Mouse (Mus musculus): ENCODE measurements at regions not wholly inside any gene's neighbourhood (a gene's known extent, or its start where the extent isn't known, plus 50 kb on each side); places are given as distances from the start of the nearest gene placed in this dataset.

DNA sequence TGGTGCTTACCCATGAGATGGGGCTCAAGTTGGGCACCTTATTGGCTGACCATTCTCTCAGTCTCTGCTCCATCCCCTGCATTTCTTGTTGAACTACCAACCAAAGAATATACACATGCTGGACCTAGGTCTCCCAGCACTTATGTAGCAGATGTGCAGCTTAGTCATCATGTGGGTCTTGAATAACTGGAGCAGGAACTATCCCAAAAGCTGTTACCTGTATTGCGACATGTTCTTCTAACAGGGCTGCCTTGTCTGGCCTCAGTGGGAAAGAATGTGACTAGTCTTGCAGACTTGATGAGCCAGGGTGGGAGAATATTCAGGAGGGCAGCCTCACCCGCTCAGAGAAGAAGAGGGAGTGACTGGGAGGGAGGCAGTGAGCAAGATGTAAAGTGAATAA lies 318.7 kb upstream of the Marcks start:
- no peak overlapping the region for H3K27ac ChIP-seq
- no peak for ATAC-seq
- 53% methylated on average over 2 of the region's 2 CpGs for WGBS (ENCODE audit: insufficient replicate concordance)

DNA sequence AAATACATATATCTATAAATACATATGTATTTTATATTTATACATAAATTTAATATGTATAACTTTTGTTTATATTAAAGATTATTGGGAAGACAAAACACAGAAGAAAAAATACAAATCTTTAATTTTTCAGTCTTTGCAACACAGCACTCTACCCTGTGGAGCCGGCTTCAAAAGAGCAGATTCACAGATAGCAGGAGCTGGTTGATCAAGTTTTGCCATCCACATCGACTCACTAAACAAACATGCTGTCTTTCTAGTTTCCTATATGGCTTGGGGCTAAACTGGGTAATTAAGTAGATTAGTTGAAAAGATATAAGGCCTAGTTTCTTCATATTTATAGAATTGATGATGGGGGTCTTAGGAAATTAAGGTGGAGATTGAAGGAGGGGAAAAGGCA lies 311.2 kb upstream of the Marcks start:
- 69% methylated on average over 2 of the region's 2 CpGs for WGBS (ENCODE audit: insufficient replicate concordance)

More for the DNA sequence above, 318.7 kb upstream of the Marcks start:
- Histone ChIP-seq H3K9ac (no peak overlapping the region), H3K4me1 (no peaks in the 10 kb centered on the region), H3K9me3 (replicated peaks) (no peaks in the 10 kb centered on the region), H3K27me3 (replicated peaks) (no peaks in the 10 kb centered on the region), H3K4me3 (no peak overlapping the region), H3K4me2 (no peak overlapping the region), H3K36me3 (no peaks in the 10 kb centered on the region)

DNA sequence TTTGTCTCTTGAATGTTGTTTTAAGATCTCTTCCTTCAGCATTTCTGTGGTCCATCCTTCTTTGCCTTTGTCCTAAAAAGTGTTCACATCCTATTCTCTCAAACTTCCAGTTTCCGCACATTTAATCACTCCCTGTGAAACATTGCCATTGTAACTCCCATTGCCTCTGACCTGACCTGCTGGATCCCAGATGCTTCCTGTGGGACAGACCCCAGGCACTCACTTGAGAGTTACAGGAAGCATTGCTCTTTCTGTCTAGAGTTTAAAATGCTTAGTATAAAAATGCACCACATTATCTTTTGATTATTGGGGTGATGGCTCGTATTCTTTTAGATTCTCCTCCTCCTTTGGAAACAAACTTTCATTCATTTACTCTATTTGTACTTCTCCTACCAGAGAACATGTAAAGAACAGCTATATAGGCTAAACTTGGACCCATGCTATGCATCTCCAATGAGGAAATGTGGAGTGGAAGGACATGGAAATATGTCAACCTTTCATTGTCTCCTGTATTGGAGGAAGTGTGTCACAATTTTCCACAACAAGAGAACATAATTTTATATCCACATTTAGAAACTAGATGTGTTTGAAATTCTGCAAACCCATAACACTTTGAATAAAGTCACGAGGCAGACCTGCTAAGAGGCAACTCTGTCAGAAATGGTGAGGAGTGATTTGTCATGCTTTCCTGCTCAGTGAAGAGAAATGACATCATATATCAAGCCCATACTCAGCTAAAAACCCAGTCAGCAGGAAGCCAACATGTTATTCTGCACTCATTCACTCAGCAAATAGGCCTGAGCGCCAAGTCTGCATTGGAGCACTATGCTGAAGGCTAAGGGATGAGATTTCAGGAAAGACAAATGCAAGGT lies 308.8 kb upstream of the Marcks start:
- 61% methylated on average over 4 of the region's 4 CpGs for WGBS (ENCODE audit: insufficient replicate concordance)
- H3K9ac ChIP-seq, result no peak overlapping the region
- ATAC-seq, result no peak
- H3K4me3 ChIP-seq, result no peak overlapping the region
- H3K27ac ChIP-seq, result no peak overlapping the region
- H3K36me3 ChIP-seq, result no peaks in the 10 kb centered on the region
- H3K4me2 ChIP-seq, result no peak overlapping the region
- H3K4me1 ChIP-seq, result no peaks in the 10 kb centered on the region
- no peaks in the 10 kb centered on the region for H3K27me3 ChIP-seq (replicated peaks)
- no peaks in the 10 kb centered on the region for H3K9me3 ChIP-seq (replicated peaks)

More for the DNA sequence above, 311.2 kb upstream of the Marcks start:
- H3K9ac ChIP-seq, result no peak overlapping the region
- H3K27me3 ChIP-seq (replicated peaks), result no peaks in the 10 kb centered on the region
- H3K4me1 ChIP-seq, result no peaks in the 10 kb centered on the region
- H3K4me2 ChIP-seq, result no peak overlapping the region
- H3K36me3 ChIP-seq, result no peaks in the 10 kb centered on the region
- H3K27ac ChIP-seq, result no peak overlapping the region
- no peak for ATAC-seq
- no peak overlapping the region for H3K4me3 ChIP-seq
- no peaks in the 10 kb centered on the region for H3K9me3 ChIP-seq (replicated peaks)

DNA sequence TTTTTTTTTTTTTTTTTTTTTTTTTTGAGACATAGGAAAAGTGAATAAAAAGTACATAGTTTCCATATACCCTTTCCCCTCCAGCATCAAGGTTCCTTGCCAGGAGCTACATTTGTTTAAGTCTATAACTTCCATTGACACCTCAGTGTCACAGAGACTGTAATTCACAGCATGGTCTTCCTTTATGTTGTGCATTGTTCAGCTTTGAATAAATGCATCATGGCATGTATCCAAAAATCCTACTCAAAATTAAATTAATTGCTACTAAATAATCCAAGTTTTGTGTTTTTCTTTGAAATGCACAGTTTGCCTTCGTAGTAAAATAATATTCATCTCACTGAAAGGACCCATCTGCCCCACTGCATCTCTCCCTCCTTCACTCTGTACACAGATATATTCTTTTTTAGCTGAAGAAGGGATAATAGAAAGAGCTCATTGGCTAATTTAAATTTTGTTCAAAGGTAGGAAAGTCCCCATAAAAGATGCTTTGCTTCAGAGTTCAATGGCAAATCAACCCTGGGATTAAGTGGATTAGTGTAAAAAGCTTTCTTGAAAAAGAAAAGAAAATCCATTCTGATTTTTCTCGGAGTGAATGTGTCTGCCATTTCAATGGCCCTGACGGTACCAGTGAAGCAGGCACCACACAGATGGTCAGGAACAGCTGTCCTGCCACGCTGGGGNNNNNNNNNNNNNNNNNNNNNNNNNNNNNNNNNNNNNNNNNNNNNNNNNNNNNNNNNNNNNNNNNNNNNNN lies 301.3 kb upstream of the Marcks start:
- no peak overlapping the region for H3K4me2 ChIP-seq
- H3K4me3 ChIP-seq, result no peak overlapping the region
- 61% methylated on average over 4 of the region's 4 CpGs for WGBS (ENCODE audit: insufficient replicate concordance)
- H3K4me1 ChIP-seq, result no peaks in the 10 kb centered on the region
- no peaks in the 10 kb centered on the region for H3K27me3 ChIP-seq (replicated peaks)
- no peak for ATAC-seq
- H3K9ac ChIP-seq, result no peak overlapping the region
- H3K36me3 ChIP-seq, result no peaks in the 10 kb centered on the region
- no peak overlapping the region for H3K27ac ChIP-seq
- no peaks in the 10 kb centered on the region for H3K9me3 ChIP-seq (replicated peaks)

DNA sequence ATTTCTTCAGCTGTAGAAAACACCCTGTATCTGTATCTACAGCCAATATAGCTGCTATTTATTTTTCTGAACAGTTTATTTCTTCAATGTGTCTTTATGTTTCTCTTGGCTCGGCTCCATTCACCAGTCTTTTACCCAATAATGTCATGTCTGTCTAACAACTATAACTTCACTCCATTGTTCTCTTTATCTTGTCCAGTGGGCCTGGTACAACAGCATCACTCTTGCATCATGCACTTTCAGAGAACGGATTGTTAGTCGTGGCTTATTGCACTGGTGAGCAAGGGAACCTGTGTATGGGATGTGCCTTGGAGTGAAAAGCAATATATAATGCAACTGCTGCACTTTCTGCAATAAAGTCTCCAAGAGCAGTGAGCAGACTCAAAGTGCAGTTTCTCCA lies 299.6 kb upstream of the Marcks start:
- Histone ChIP-seq H3K27ac (no peak overlapping the region), H3K9ac (no peak overlapping the region), H3K9me3 (replicated peaks) (no peaks in the 10 kb centered on the region), H3K36me3 (no peaks in the 10 kb centered on the region), H3K4me1 (no peaks in the 10 kb centered on the region), H3K27me3 (replicated peaks) (no peaks in the 10 kb centered on the region), H3K4me2 (no peak overlapping the region), H3K4me3 (no peak overlapping the region)
- 51% methylated on average over 3 of the region's 3 CpGs for WGBS (ENCODE audit: insufficient replicate concordance)
- no peak for ATAC-seq

DNA sequence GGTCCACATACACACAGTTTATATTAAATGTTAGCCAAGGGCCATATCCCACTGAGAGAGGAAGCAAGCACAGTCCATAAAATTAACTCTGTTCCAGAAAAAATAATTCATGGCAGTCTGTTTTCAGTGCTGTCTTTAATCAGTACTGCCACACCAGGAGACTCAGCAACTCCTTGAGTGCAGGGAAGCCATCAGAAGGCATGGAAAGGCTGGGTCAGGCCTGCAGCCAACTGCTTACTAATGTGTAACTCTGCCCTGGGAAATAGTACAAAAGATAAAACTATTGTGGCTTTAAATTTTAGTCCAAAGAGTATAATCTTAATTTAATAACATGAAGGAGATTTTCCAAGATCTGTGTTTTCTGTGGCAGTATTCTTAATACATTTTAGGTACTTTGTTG lies 298.1 kb upstream of the Marcks start:
- H3K4me3 ChIP-seq, result no peak overlapping the region
- no peak overlapping the region for H3K4me2 ChIP-seq
- no peak overlapping the region for H3K9ac ChIP-seq
- H3K27ac ChIP-seq, result no peak overlapping the region
- H3K27me3 ChIP-seq (replicated peaks), result no peaks in the 10 kb centered on the region
- ATAC-seq, result no peak
- no peaks in the 10 kb centered on the region for H3K36me3 ChIP-seq
- no peaks in the 10 kb centered on the region for H3K4me1 ChIP-seq
- no peaks in the 10 kb centered on the region for H3K9me3 ChIP-seq (replicated peaks)

DNA sequence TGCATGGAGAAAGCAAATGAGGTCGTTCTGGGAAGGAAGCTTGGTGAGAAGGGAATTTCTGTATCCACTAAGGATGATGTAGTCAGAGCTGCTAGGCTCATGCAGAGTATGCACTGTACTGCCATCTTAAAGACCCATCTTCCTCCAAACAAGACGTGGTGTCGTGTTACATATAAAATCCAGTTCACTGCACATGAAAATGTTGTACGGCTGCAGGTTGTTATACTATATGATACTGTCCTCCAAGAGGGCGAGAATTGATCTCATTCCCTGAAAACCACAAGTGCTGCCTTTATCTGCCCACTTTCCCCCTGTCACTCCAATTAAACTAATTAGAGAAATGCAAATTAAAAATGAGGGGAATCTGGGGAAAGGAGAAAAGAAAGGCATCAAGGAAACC lies 295.5 kb upstream of the Marcks start:
- 61% methylated on average over 5 of the region's 5 CpGs for WGBS (ENCODE audit: insufficient replicate concordance)
- no peaks in the 10 kb centered on the region for H3K9me3 ChIP-seq (replicated peaks)
- ATAC-seq, result no peak
- no peak overlapping the region for H3K4me2 ChIP-seq
- no peak overlapping the region for H3K4me3 ChIP-seq
- no peak overlapping the region for H3K9ac ChIP-seq
- no peak overlapping the region for H3K27ac ChIP-seq
- H3K4me1 ChIP-seq, result no peaks in the 10 kb centered on the region
- no peaks in the 10 kb centered on the region for H3K36me3 ChIP-seq
- H3K27me3 ChIP-seq (replicated peaks), result no peaks in the 10 kb centered on the region

DNA sequence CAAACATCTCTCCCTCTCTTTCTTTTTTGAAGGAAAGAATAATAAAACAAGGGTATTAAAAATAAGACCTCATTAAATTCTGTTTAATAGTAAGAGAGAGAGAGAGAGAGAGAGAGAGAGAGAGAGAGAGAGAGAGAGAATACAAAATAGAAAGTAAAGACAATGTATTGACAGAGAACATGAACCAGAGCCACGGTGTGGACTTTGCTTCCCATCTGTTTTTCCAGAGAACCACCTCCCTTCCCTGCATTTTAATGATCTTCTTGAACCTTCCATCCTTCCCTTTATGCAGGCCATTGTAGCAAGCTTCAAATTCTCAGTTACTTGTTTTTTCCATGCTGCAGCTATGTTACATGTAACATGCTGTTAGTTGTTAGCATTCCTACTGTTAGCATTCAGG lies 284.3 kb upstream of the Marcks start:
- H3K9me3 ChIP-seq (replicated peaks), result no peaks in the 10 kb centered on the region
- ATAC-seq, result no peak
- H3K9ac ChIP-seq, result no peak overlapping the region
- no peak overlapping the region for H3K27ac ChIP-seq
- H3K36me3 ChIP-seq, result no peaks in the 10 kb centered on the region
- H3K27me3 ChIP-seq (replicated peaks), result no peaks in the 10 kb centered on the region
- WGBS (ENCODE audit: insufficient replicate concordance), result 57% methylated on average over 1 of the region's 1 CpGs
- H3K4me3 ChIP-seq, result no peak overlapping the region
- H3K4me1 ChIP-seq, result no peaks in the 10 kb centered on the region
- no peak overlapping the region for H3K4me2 ChIP-seq

DNA sequence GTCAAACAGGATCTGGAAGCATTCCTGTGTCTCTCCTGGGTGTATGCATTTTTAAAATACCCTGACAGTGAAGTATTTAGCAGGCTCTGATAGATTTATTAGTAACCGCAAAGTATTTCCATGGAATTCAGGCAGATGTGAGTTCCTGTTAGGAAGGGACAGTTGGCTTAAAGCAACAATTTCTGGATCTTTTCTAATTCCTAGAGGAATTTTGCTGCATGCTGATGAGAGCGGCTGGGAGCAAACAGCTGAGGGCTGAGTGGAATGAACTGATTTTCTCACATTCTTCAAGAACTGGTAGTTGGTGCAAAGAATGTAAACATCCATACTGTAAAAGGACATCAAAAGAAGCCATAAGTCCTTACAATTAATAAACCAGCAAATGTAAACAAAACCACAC lies 283.9 kb upstream of the Marcks start:
- WGBS (ENCODE audit: insufficient replicate concordance), result 65% methylated on average over 2 of the region's 2 CpGs
- Histone ChIP-seq H3K9ac (no peak overlapping the region), H3K4me3 (no peak overlapping the region), H3K4me1 (no peaks in the 10 kb centered on the region), H3K27ac (no peak overlapping the region), H3K27me3 (replicated peaks) (no peaks in the 10 kb centered on the region), H3K36me3 (no peaks in the 10 kb centered on the region), H3K4me2 (no peak overlapping the region), H3K9me3 (replicated peaks) (no peaks in the 10 kb centered on the region)
- ATAC-seq, result no peak

DNA sequence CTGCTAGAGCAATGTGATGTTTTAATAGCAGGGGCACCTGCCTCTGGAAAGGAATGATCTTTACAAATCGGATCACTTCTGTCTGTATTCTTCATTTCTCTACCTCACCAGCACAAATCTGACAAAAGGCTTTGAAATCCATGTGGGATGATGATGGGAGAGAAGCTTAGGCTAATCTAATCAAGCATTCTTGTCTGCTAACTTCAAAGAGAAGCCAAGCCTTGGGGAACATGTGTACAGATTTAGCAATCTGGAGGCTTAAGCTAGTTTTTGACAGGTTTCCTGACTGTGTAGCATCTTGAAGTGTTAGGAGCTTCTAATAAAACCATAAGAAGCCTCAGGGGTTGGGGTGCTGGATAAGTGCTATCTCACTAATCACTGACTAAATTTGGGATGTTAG lies 277.6 kb upstream of the Marcks start:
- ATAC-seq, result no peak
- Histone ChIP-seq H3K27me3 (replicated peaks) (no peaks in the 10 kb centered on the region), H3K4me2 (no peak overlapping the region), H3K9me3 (replicated peaks) (no peaks in the 10 kb centered on the region), H3K4me1 (no peaks in the 10 kb centered on the region), H3K36me3 (no peaks in the 10 kb centered on the region), H3K4me3 (no peak overlapping the region), H3K9ac (no peak overlapping the region), H3K27ac (no peak overlapping the region)
- WGBS (ENCODE audit: insufficient replicate concordance), result 47% methylated on average over 1 of the region's 1 CpGs

DNA sequence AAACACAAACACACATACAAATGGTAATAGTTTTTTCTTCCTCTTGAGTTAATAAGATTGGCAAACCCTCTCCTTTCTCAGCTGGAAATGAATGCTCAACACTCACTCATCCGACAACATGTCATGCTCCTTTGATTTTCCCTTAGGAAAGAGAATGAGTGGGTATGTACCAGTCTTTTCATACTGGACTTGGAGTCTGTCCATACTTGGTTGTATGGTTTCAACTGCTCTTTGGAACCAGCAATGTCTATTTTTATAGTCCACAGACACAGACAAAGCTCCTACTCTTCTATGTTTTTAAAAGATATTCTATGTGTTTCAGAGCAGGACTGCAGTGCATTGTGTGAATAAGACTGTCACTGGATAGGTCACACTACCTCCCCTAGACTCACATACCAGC lies 273.7 kb upstream of the Marcks start:
- Histone ChIP-seq H3K27me3 (replicated peaks) (no peaks in the 10 kb centered on the region), H3K4me3 (no peak overlapping the region), H3K4me1 (no peaks in the 10 kb centered on the region), H3K4me2 (no peak overlapping the region), H3K27ac (no peak overlapping the region), H3K36me3 (no peaks in the 10 kb centered on the region), H3K9me3 (replicated peaks) (no peaks in the 10 kb centered on the region), H3K9ac (no peak overlapping the region)
- ATAC-seq, result no peak
- 71% methylated on average over 1 of the region's 1 CpGs for WGBS (ENCODE audit: insufficient replicate concordance)

DNA sequence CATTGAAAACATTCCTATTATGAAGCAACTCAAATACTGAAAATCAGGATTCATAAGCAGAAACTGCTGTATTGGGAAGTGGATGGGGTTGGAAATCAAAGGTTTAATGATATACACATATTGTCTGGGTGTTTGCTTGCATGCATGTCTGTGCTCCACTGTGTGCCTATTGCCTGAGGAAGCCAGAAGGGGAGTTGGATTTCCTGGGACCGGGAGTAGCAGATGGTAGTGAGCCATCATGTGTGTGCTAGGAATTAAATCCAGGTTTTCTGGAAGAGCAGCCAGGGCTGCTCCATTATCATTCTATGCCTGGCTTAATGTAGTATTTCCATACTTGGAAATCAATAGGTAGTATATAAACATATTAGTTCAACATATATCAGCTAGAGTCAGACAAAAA lies 271.0 kb upstream of the Marcks start:
- no peak for ATAC-seq
- no peaks in the 10 kb centered on the region for H3K4me1 ChIP-seq
- H3K4me2 ChIP-seq, result no peak overlapping the region
- H3K27ac ChIP-seq, result no peak overlapping the region
- no peaks in the 10 kb centered on the region for H3K27me3 ChIP-seq (replicated peaks)
- 63% methylated on average over 1 of the region's 1 CpGs for WGBS (ENCODE audit: insufficient replicate concordance)
- no peak overlapping the region for H3K4me3 ChIP-seq
- H3K9ac ChIP-seq, result no peak overlapping the region
- no peaks in the 10 kb centered on the region for H3K36me3 ChIP-seq
- H3K9me3 ChIP-seq (replicated peaks), result no peaks in the 10 kb centered on the region

Data from liver, embryonic 12.5 days (tissue).